Mouse (Mus musculus) embryonic facial prominence, embryonic 15.5 days (tissue): ENCODE results near the gene Il11ra1. TPM values are rescaled to one million over a fixed set of nuclear protein-coding genes. Genes with fewer than 3 reads are reported as not detected.

Source experiments
- ATAC-seq: fragments of 200-750 bp; cut with Nextera tagmentation; 2 replicates; pipeline ENCODE4 v1.8.0; 2017; ENCODE audit warnings: low read depth, moderate TSS enrichment; ENCODE audit not compliant: insufficient number of reproducible peaks, low FRiP score, low TSS enrichment
- H3K27ac ChIP-seq: fragments of 300-500 bp; sonication (generic); replicated peaks from 2 replicates; pipeline ENCODE4 v1.5.1; 2015; ENCODE audit warnings: mild to moderate bottlenecking, inconsistent platforms
- H3K27me3 ChIP-seq: fragments of 300-500 bp; sonication (generic); 2 replicates; pipeline ENCODE4 v1.6.1; 2015; ENCODE audit warnings: inconsistent platforms
- H3K36me3 ChIP-seq: fragments of 300-500 bp; sonication (generic); 2 replicates; pipeline ENCODE4 v1.6.1; 2015; ENCODE audit warnings: mild to moderate bottlenecking, inconsistent platforms
- H3K4me1 ChIP-seq: fragments of 300-500 bp; sonication (generic); 2 replicates; pipeline ENCODE4 v1.6.1; 2015; ENCODE audit warnings: inconsistent platforms
- H3K4me2 ChIP-seq: fragments of 300-500 bp; sonication (generic); replicated peaks from 2 replicates; pipeline ENCODE4 v1.6.1; 2015; ENCODE audit warnings: mild to moderate bottlenecking, inconsistent platforms
- H3K4me3 ChIP-seq: fragments of 300-500 bp; sonication (generic); replicated peaks from 2 replicates; pipeline ENCODE4 v1.5.1; 2015; ENCODE audit warnings: mild to moderate bottlenecking, inconsistent platforms
- H3K9ac ChIP-seq: fragments of 300-500 bp; sonication (generic); 2 replicates; pipeline ENCODE4 v1.6.1; 2015; ENCODE audit warnings: inconsistent platforms
- H3K9me3 ChIP-seq: fragments of 300-500 bp; sonication (generic); replicated peaks from 2 replicates; pipeline ENCODE4 v1.6.1; 2016; ENCODE audit warnings: inconsistent platforms
- WGBS: fragments of 180-500 bp; shearing (Covaris S2); methylation state at CpG from one replicate; pipeline ENCODE4 v1.1.7; 2015; 5-methylcytosine and 5-hydroxymethylcytosine counted together
- polyA plus RNA-seq: library from polyadenylated mRNA; unstranded; fragments of >200 nt; fragmentation: Nextera tagmentation; extraction: Ambion mirVana; gene quantifications from 2 replicates; pipeline ENCODE4 v1.2.1, GENCODE M21; 2015

The Il11ra1 gene
- polyA plus RNA-seq, 1 experiment from 2014 or later: 407 TPM

DNA sequence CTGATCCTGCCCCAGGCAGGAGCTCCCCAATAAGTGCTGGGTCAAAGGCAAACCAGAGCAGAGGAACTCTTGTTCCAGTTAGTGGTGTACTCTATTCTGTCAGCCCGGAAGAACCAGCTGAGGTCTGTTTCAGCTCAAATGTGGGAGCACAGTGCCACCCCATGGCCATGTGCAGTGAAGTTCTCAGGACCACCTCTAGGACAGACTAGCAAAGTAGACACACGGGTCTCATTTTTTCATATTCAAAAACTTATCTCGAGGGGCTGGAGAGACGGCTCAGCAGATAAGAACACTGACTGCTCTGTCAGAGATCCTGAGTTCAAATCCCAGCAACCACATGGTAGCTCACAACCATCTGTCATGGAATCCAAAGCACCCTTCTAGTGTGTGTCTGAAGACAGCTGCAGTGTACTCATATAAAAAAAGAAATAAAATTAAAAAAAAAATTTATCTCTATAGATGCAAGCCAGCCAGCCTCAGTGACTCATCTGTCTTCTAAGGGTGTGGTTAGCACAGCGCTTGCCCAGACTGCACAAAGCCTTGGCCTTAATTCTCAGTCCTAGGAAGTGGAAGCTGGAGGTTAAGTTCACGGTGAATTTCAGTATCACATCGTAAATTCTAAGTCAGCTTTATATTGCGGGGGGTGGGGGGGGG is 37.9 kb downstream of the Il11ra1 start:
- peaks cover 8% of the 10 kb centered on the region for H3K27me3 ChIP-seq
- no peak overlapping the region for H3K4me3 ChIP-seq
- H3K27ac ChIP-seq: no peak overlapping the region
- no peak overlapping the region for H3K9ac ChIP-seq
- 36% methylated on average over 8 of the region's 8 CpGs for WGBS
- ATAC-seq: no peak; the same call in 1 of the 2 replicates
- no peaks in the 10 kb centered on the region for H3K9me3 ChIP-seq
- peaks cover 9% of the 10 kb centered on the region; the same call in 1 of the 2 replicates for H3K36me3 ChIP-seq
- no peak overlapping the region for H3K4me2 ChIP-seq
- H3K4me1 ChIP-seq: peaks cover 18% of the 10 kb centered on the region

DNA sequence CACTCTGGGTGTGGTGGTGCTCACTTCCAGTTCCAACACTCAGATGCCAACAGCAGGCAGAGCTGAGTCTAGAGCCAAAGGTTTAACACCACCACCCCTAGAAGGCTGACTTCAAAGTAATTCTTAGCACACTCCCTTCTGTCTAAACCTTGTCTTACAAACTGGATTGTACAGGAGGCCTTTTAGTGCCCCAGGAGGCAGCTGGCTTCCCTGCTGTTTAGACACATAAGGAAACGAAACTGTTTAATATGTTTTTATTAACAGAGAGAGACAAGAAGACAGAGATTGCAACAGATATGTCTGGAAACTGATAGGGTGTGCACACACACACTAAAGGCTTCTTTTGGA is 38.4 kb downstream of the Il11ra1 start:
- no peak for ATAC-seq
- WGBS: 57% methylated on average over 1 of the region's 1 CpGs
- Histone ChIP-seq H3K4me3 (no peak overlapping the region), H3K9me3 (no peaks in the 10 kb centered on the region), H3K27ac (no peak overlapping the region), H3K4me2 (no peak overlapping the region), H3K27me3 (peaks cover 3% of the 10 kb centered on the region), H3K9ac (no peak overlapping the region), H3K4me1 (peaks cover 18% of the 10 kb centered on the region), H3K36me3 (peaks cover 9% of the 10 kb centered on the region; the same call in 1 of the 2 replicates)

GRCm38 (mm10) chr4:41739260-41739659 is 39.5 kb downstream of the Il11ra1 start:
- no peaks in the 10 kb centered on the region for H3K27me3 ChIP-seq
- 94% methylated on average over 13 of the region's 13 CpGs for WGBS
- no peak overlapping the region for H3K4me3 ChIP-seq
- H3K9ac ChIP-seq: peak overlapping the region; percentile 1; the same call in 1 of the 2 replicates
- ATAC-seq: no peak
- peaks cover 9% of the 10 kb centered on the region; the same call in 1 of the 2 replicates for H3K36me3 ChIP-seq
- no peak overlapping the region for H3K27ac ChIP-seq
- H3K4me1 ChIP-seq: peaks cover 18% of the 10 kb centered on the region
- no peaks in the 10 kb centered on the region for H3K9me3 ChIP-seq
- no peak overlapping the region for H3K4me2 ChIP-seq

- peak; percentile 78 for ATAC-seq
- Histone ChIP-seq H3K27ac (peak overlapping the region; percentile 89), H3K4me1 (peaks cover 18% of the 10 kb centered on the region), H3K36me3 (peaks cover 9% of the 10 kb centered on the region; the same call in 1 of the 2 replicates), H3K4me2 (peak overlapping the region; percentile 88), H3K4me3 (peak overlapping the region; percentile 74), H3K9me3 (no peaks in the 10 kb centered on the region), H3K9ac (peak overlapping the region; percentile 54), H3K27me3 (no peaks in the 10 kb centered on the region)
- WGBS: 1% methylated on average over 47 of the region's 48 CpGs
Observed at GRCm38 (mm10) chr4:41740380-41741157, 40.8 kb downstream of the Il11ra1 start.

- peak overlapping the region; percentile 89 for H3K27ac ChIP-seq
- H3K4me3 ChIP-seq: peak overlapping the region; percentile 74
- H3K4me2 ChIP-seq: peak overlapping the region; percentile 88
- ATAC-seq: peak; percentile 96
- H3K27me3 ChIP-seq: no peaks in the 10 kb centered on the region
- H3K9me3 ChIP-seq: 0 out of 2 replicates have a peak, but pooled peaks cover 4% of the 10 kb centered on the region
- H3K4me1 ChIP-seq: peaks cover 18% of the 10 kb centered on the region
- H3K9ac ChIP-seq: peak overlapping the region; percentile 54
- peaks cover 9% of the 10 kb centered on the region; the same call in 1 of the 2 replicates for H3K36me3 ChIP-seq
- under 1% methylated on average over 27 of the region's 27 CpGs for WGBS
Observed at GRCm38 (mm10) chr4:41741158-41741560, 41.4 kb downstream of the Il11ra1 start.

GRCm38 (mm10) chr4:41744131-41744530 is 44.3 kb downstream of the Il11ra1 start:
- H3K27ac ChIP-seq: no peak overlapping the region
- H3K36me3 ChIP-seq: 0 out of 2 replicates have a peak, but pooled peaks cover 4% of the 10 kb centered on the region
- H3K27me3 ChIP-seq: no peaks in the 10 kb centered on the region
- H3K4me3 ChIP-seq: no peak overlapping the region
- no peak overlapping the region for H3K4me2 ChIP-seq
- WGBS: 64% methylated on average over 2 of the region's 2 CpGs
- no peak overlapping the region for H3K9ac ChIP-seq
- no peak for ATAC-seq
- peaks cover 15% of the 10 kb centered on the region for H3K4me1 ChIP-seq
- H3K9me3 ChIP-seq: 0 out of 2 replicates have a peak, but pooled peaks cover 8% of the 10 kb centered on the region

DNA sequence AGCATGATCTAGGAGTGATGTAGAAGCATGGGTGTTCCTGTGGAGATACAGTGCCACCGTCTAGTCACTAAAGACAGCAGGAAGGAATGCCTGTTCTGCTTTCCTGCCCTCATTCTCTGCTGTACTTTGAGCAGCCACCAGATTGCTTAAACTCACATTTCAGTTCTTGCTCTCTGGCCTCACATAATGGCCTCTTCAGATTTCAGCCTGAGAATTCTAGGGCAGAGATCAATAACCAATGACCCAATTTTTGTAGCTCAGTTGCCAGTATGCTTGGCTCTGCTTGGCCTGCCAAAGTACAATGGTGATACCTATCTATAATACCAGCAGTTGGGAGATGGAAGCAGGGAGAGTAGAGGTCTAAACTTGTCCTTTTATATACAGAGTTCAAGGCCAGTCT is 45.2 kb downstream of the Il11ra1 start:
- no peak overlapping the region for H3K4me2 ChIP-seq
- 61% methylated on average over 1 of the region's 1 CpGs for WGBS
- no peaks in the 10 kb centered on the region for H3K27me3 ChIP-seq
- H3K9ac ChIP-seq: no peak overlapping the region
- no peaks in the 10 kb centered on the region for H3K36me3 ChIP-seq
- no peak overlapping the region for H3K27ac ChIP-seq
- H3K9me3 ChIP-seq: 0 out of 2 replicates have a peak, but pooled peaks cover 8% of the 10 kb centered on the region
- peaks cover 8% of the 10 kb centered on the region for H3K4me1 ChIP-seq
- H3K4me3 ChIP-seq: no peak overlapping the region
- ATAC-seq: no peak

GRCm38 (mm10) chr4:41754797-41755337 is 55.1 kb downstream of the Il11ra1 start, which contains the start of gene Galt:
TSS of gene Galt (plus strand) at chr4:41755228.
- Histone ChIP-seq H3K36me3 (peaks cover 13% of the 10 kb centered on the region; the same call in 1 of the 2 replicates), H3K27me3 (no peaks in the 10 kb centered on the region), H3K4me2 (peak within 1 kb of the TSS; percentile 91), H3K9ac (peak within 1 kb of the TSS; percentile 79), H3K27ac (peak within 1 kb of the TSS; percentile 91), H3K9me3 (no peaks in the 10 kb centered on the region), H3K4me1 (peaks cover 20% of the 10 kb centered on the region), H3K4me3 (peak within 1 kb of the TSS; percentile 86)
- WGBS: 11% methylated on average over 14 of the region's 14 CpGs
- ATAC-seq: 0 out of 2 replicates have a peak, but pooled peaks have one; percentile 21

- Histone ChIP-seq H3K27me3 (no peaks in the 10 kb centered on the region), H3K27ac (peak within 1 kb of the TSS; percentile 91), H3K4me2 (peak within 1 kb of the TSS; percentile 91), H3K9ac (peak within 1 kb of the TSS; percentile 79), H3K4me3 (peak within 1 kb of the TSS; percentile 86), H3K9me3 (no peaks in the 10 kb centered on the region), H3K36me3 (peaks cover 13% of the 10 kb centered on the region; the same call in 1 of the 2 replicates), H3K4me1 (peaks cover 26% of the 10 kb centered on the region)
- WGBS: under 1% methylated on average over 57 of the region's 57 CpGs
- ATAC-seq: peak; percentile 66
Observed at GRCm38 (mm10) chr4:41755338-41756305, 55.8 kb downstream of the Il11ra1 start, which contains the start of gene Sigmar1. TSS of gene Sigmar1 (minus strand) at chr4:41756157.

GRCm38 (mm10) chr4:41756440-41756839 is 56.7 kb downstream of the Il11ra1 start:
- Histone ChIP-seq H3K27me3 (no peaks in the 10 kb centered on the region), H3K4me1 (peaks cover 34% of the 10 kb centered on the region), H3K36me3 (peaks cover 13% of the 10 kb centered on the region; the same call in 1 of the 2 replicates), H3K4me2 (peak overlapping the region; percentile 91), H3K9me3 (no peaks in the 10 kb centered on the region), H3K27ac (no peak overlapping the region; the same call in 1 of the 2 replicates), H3K9ac (peak overlapping the region; percentile 22), H3K4me3 (peak overlapping the region; percentile 86)
- WGBS: 71% methylated on average over 8 of the region's 8 CpGs
- no peak for ATAC-seq
